Mouse (Mus musculus): ENCODE data around the gene Cerk. TPM values are rescaled to one million over a fixed set of nuclear protein-coding genes. Genes with fewer than 3 reads are reported as not detected.

The Cerk gene
- total and polyA plus RNA-seq, 3 experiments = 2.5 to 10.3 (median 4.4) TPM

- no peak for DNase-seq (ENCODE audit: extremely low read depth)
- Histone ChIP-seq H3K4me2 (ENCODE audit: insufficient read depth, low read depth, poor library complexity, severe bottlenecking) (no peak overlapping the region), H3K36me3 (replicated peaks in 1 of 2; ENCODE audit: control insufficient read depth in 1 of 2, insufficient read depth in 1 of 2, low read length in 1 of 2) (no peaks in the 10 kb centered on the region), H3K27me3 (replicated peaks) (peaks cover 21% of the 10 kb centered on the region), H3K9me3 (replicated peaks; ENCODE audit: low read length) (no peaks in the 10 kb centered on the region), H3K9ac (ENCODE audit: insufficient read depth, low read depth) (no peak overlapping the region), H3K27ac (ENCODE audit: insufficient read depth, low read depth) (no peak overlapping the region), H3K4me1 (ENCODE audit: control insufficient read depth in 1 of 2, insufficient read depth in 2 of 2) (peaks cover 5 to 13% of the 10 kb centered on the region in 2 experiments), H3K79me2 (replicated peaks; ENCODE audit: control insufficient read depth, extremely low read depth, insufficient read depth, poor library complexity, severe bottlenecking) (no peaks in the 10 kb centered on the region), H3K4me3 (replicated peaks in 1 of 3; ENCODE audit: low read depth in 2 of 3, low read length in 2 of 3, poor library complexity in 1 of 3) (no peak overlapping the region)
- TF ChIP-seq ETS1 (conservative IDR thresholded peaks at IDR 0.05; ENCODE audit: low read depth, low read length) (0 out of 2 replicates have a peak, but pooled peaks have one; percentile 12), KAT2A (IDR thresholded peaks at IDR 0.05; ENCODE audit: insufficient replicate concordance, low read length) (no peak), JUN (IDR thresholded peaks at IDR 0.05; ENCODE audit: insufficient read depth, low read depth, low read length) (no peak), CHD2 (IDR thresholded peaks at IDR 0.05; ENCODE audit: low read length) (no peak)
- in situ Hi-C loops (cut with MboI; ENCODE audit: low pct_ligation_motif_present, low pct_unique_long_range_greater_than_20kb, low sequenced_read_pairs) = loop anchor here (5.0 kb wide), 2 partner anchors 40 to 70 kb away; no protein-coding TSS in a partner anchor
- dilution Hi-C loops (cut with MboI; ENCODE audit: extremely low pct_ligation_motif_present, extremely low pct_unique_long_range_greater_than_20kb, low sequenced_read_pairs) = no loop called here
Measured at GRCm38 (mm10) chr15:86122261-86122949, 63.5 kb downstream of the Cerk start.

GRCm38 (mm10) chr15:86119186-86119585 lies 66.8 kb downstream of the Cerk start:
- Histone ChIP-seq H3K79me2 (replicated peaks; ENCODE audit: control insufficient read depth, extremely low read depth, insufficient read depth, poor library complexity, severe bottlenecking) (no peaks in the 10 kb centered on the region), H3K4me3 (replicated peaks in 1 of 3; ENCODE audit: low read depth in 2 of 3, low read length in 2 of 3, poor library complexity in 1 of 3) (no peak overlapping the region), H3K36me3 (replicated peaks in 1 of 2; ENCODE audit: control insufficient read depth in 1 of 2, insufficient read depth in 1 of 2, low read length in 1 of 2) (no peaks in the 10 kb centered on the region), H3K4me2 (ENCODE audit: insufficient read depth, low read depth, poor library complexity, severe bottlenecking) (no peak overlapping the region), H3K9ac (ENCODE audit: insufficient read depth, low read depth) (no peak overlapping the region), H3K27ac (ENCODE audit: insufficient read depth, low read depth) (no peak overlapping the region), H3K27me3 (replicated peaks) (peaks cover 34% of the 10 kb centered on the region), H3K4me1 (ENCODE audit: control insufficient read depth in 1 of 2, insufficient read depth in 2 of 2) (peaks cover 0 to 2% of the 10 kb centered on the region in 2 experiments; a peak in 1 of 4 replicates), H3K9me3 (replicated peaks; ENCODE audit: low read length) (no peaks in the 10 kb centered on the region)
- dilution Hi-C loops (cut with MboI; ENCODE audit: extremely low pct_ligation_motif_present, extremely low pct_unique_long_range_greater_than_20kb, low sequenced_read_pairs) = no loop called here
- DNase-seq (ENCODE audit: extremely low read depth) = no peak
- TF ChIP-seq CHD2 (IDR thresholded peaks at IDR 0.05; ENCODE audit: low read length) = no peak
- TF ChIP-seq TBP (conservative IDR thresholded peaks at IDR 0.05; ENCODE audit: low read depth, low read length) = no peak
- no peak for TF ChIP-seq MXI1 (IDR thresholded peaks at IDR 0.05; ENCODE audit: low read depth, low read length)
- no peak for TF ChIP-seq USF2 (conservative IDR thresholded peaks at IDR 0.05; ENCODE audit: low read depth, low read length)
- no peak for TF ChIP-seq POLR2AphosphoS2 (IDR thresholded peaks at IDR 0.05; ENCODE audit: low read depth, low read length)
- no peak for TF ChIP-seq USF1 (IDR thresholded peaks at IDR 0.05; ENCODE audit: low read depth, low read length)
- no peak for TF ChIP-seq MAZ (IDR thresholded peaks at IDR 0.05; ENCODE audit: low read depth, low read length)
- no peak for TF ChIP-seq SIN3A (IDR thresholded peaks at IDR 0.05; ENCODE audit: low read length)
- TF ChIP-seq JUND (conservative IDR thresholded peaks at IDR 0.05; ENCODE audit: low read depth, low read length) = no peak
- TF ChIP-seq EP300 (IDR thresholded peaks at IDR 0.05; ENCODE audit: low read length) = no peak
- TF ChIP-seq ZC3H11A (IDR thresholded peaks at IDR 0.05; ENCODE audit: low read depth, low read length) = no peak
- TF ChIP-seq MYC (IDR thresholded peaks at IDR 0.05; ENCODE audit: low read depth, low read length) = no peak
- TF ChIP-seq RAD21 (IDR thresholded peaks at IDR 0.05; ENCODE audit: low read depth, low read length) = no peak
- no peak for TF ChIP-seq UBTF (IDR thresholded peaks at IDR 0.05; ENCODE audit: low read depth, low read length)
- no peak for TF ChIP-seq GABPA (IDR thresholded peaks at IDR 0.05; ENCODE audit: insufficient replicate concordance, low read depth, low read length)
- no peak for TF ChIP-seq E2F4 (IDR thresholded peaks at IDR 0.05; ENCODE audit: insufficient replicate concordance, low read depth, low read length)
- in situ Hi-C loops (cut with MboI; ENCODE audit: low pct_ligation_motif_present, low pct_unique_long_range_greater_than_20kb, low sequenced_read_pairs) = no loop called here

Measured in CH12.LX (cell line).